Mouse (Mus musculus) stomach, embryonic 15.5 days (tissue): ENCODE measurements around the gene Bfsp1. TPM values are rescaled to one million over a fixed set of nuclear protein-coding genes. Genes with fewer than 3 reads are reported as not detected.

ENCODE experiments used
- ATAC-seq: fragments of 200-750 bp; cut with Nextera tagmentation; 2 replicates; pipeline ENCODE4 v1.8.0; 2017; ENCODE audit warnings: low read depth, moderate number of reproducible peaks, moderate TSS enrichment; ENCODE audit not compliant: insufficient read depth, low FRiP score
- H3K27ac ChIP-seq: fragments of 300-500 bp; sonication (generic); 2 replicates; pipeline ENCODE4 v1.5.1; 2015; ENCODE audit warnings: mild to moderate bottlenecking, inconsistent platforms
- H3K27me3 ChIP-seq: fragments of 300-500 bp; sonication (generic); replicated peaks from 2 replicates; pipeline ENCODE4 v1.6.1; 2015; ENCODE audit warnings: inconsistent platforms
- H3K36me3 ChIP-seq: fragments of 300-500 bp; sonication (generic); 2 replicates; pipeline ENCODE4 v1.6.1; 2015; ENCODE audit warnings: inconsistent platforms
- H3K4me1 ChIP-seq: fragments of 300-500 bp; sonication (generic); 2 replicates; pipeline ENCODE4 v1.6.1; 2015; ENCODE audit warnings: inconsistent platforms
- H3K4me2 ChIP-seq: fragments of 300-500 bp; sonication (generic); 2 replicates; pipeline ENCODE4 v1.6.1; 2015; ENCODE audit warnings: mild to moderate bottlenecking, inconsistent platforms
- H3K4me3 ChIP-seq: fragments of 300-500 bp; sonication (generic); replicated peaks from 2 replicates; pipeline ENCODE4 v1.5.1; 2015; ENCODE audit warnings: inconsistent platforms
- H3K9ac ChIP-seq: fragments of 300-500 bp; sonication (generic); 2 replicates; pipeline ENCODE4 v1.6.1; 2015; ENCODE audit warnings: inconsistent platforms
- H3K9me3 ChIP-seq: fragments of 300-500 bp; sonication (generic); 2 replicates; pipeline ENCODE4 v1.6.1; 2016; ENCODE audit warnings: inconsistent platforms
- WGBS: fragments of 180-500 bp; shearing (Covaris S2); methylation state at CpG from one replicate; pipeline ENCODE4 v1.1.7; 2015; 5-methylcytosine and 5-hydroxymethylcytosine counted together
- polyA plus RNA-seq: library from polyadenylated mRNA; unstranded; fragments of >200 nt; fragmentation: Nextera tagmentation; extraction: Ambion mirVana; gene quantifications from 2 replicates; pipeline ENCODE4 v1.2.1, GENCODE M21; 2015

Gene Bfsp1
- 2.1 and 3.1 TPM in 2 replicates for polyA plus RNA-seq

GRCm38 (mm10) chr2:143862484-143863231, at the start of gene Bfsp1:
TSS of gene Bfsp1 (minus strand) at chr2:143863173.
- Histone ChIP-seq H3K9ac (peak within 1 kb of the TSS; percentile 42), H3K27me3 (no peaks in the 10 kb centered on the region), H3K4me2 (peak within 1 kb of the TSS; percentile 65), H3K4me3 (peak within 1 kb of the TSS; percentile 44), H3K36me3 (no peaks in the 10 kb centered on the region), H3K4me1 (0 out of 2 replicates have a peak, but pooled peaks cover 5% of the 10 kb centered on the region), H3K9me3 (no peaks in the 10 kb centered on the region), H3K27ac (no peak within 1 kb of the TSS)
- WGBS, result 4% methylated on average over 86 of the region's 86 CpGs
- peak; percentile 70 for ATAC-seq

- Histone ChIP-seq H3K4me3 (no peak overlapping the region), H3K9me3 (no peaks in the 10 kb centered on the region), H3K27me3 (no peaks in the 10 kb centered on the region), H3K9ac (no peak overlapping the region), H3K4me2 (no peak overlapping the region), H3K4me1 (peaks cover 6% of the 10 kb centered on the region; the same call in 1 of the 2 replicates), H3K27ac (no peak overlapping the region), H3K36me3 (no peaks in the 10 kb centered on the region)
- no peak for ATAC-seq
- WGBS, result 82% methylated on average over 2 of the region's 2 CpGs
These were observed 49.2 kb upstream of the Bfsp1 start for GRCm38 (mm10) chr2:143912199-143912598.

GRCm38 (mm10) chr2:143909230-143909629, 46.3 kb upstream of the Bfsp1 start:
- 0 out of 2 replicates have a peak, but pooled peaks cover 3% of the 10 kb centered on the region for H3K4me1 ChIP-seq
- H3K9me3 ChIP-seq, result no peaks in the 10 kb centered on the region
- no peak overlapping the region for H3K9ac ChIP-seq
- 84% methylated on average over 2 of the region's 2 CpGs for WGBS
- H3K27ac ChIP-seq, result no peak overlapping the region
- no peaks in the 10 kb centered on the region for H3K36me3 ChIP-seq
- no peak for ATAC-seq
- no peaks in the 10 kb centered on the region for H3K27me3 ChIP-seq
- H3K4me3 ChIP-seq, result no peak overlapping the region
- no peak overlapping the region for H3K4me2 ChIP-seq

- Histone ChIP-seq H3K9me3 (no peaks in the 10 kb centered on the region), H3K27me3 (no peaks in the 10 kb centered on the region), H3K36me3 (no peaks in the 10 kb centered on the region), H3K4me1 (no peaks in the 10 kb centered on the region), H3K4me3 (no peak overlapping the region), H3K27ac (no peak overlapping the region), H3K9ac (no peak overlapping the region), H3K4me2 (no peak overlapping the region)
- WGBS, result 75% methylated on average over 5 of the region's 5 CpGs
- no peak for ATAC-seq
These were observed 41.9 kb upstream of the Bfsp1 start for GRCm38 (mm10) chr2:143904896-143905295.

- peak overlapping the region; percentile 55 for H3K27ac ChIP-seq
- H3K4me2 ChIP-seq, result no peak overlapping the region
- ATAC-seq, result no peak
- no peak overlapping the region for H3K4me3 ChIP-seq
- no peaks in the 10 kb centered on the region for H3K36me3 ChIP-seq
- WGBS, result 45% methylated on average over 9 of the region's 9 CpGs
- no peaks in the 10 kb centered on the region for H3K9me3 ChIP-seq
- no peak overlapping the region for H3K9ac ChIP-seq
- no peaks in the 10 kb centered on the region for H3K27me3 ChIP-seq
- no peaks in the 10 kb centered on the region for H3K4me1 ChIP-seq
These were observed 40.5 kb upstream of the Bfsp1 start for GRCm38 (mm10) chr2:143903376-143904045.

GRCm38 (mm10) chr2:143900821-143901351, 37.9 kb upstream of the Bfsp1 start:
- H3K27ac ChIP-seq, result no peak overlapping the region
- H3K4me1 ChIP-seq, result no peaks in the 10 kb centered on the region
- H3K4me2 ChIP-seq, result no peak overlapping the region
- no peak for ATAC-seq
- no peaks in the 10 kb centered on the region for H3K27me3 ChIP-seq
- H3K36me3 ChIP-seq, result no peaks in the 10 kb centered on the region
- 60% methylated on average over 5 of the region's 5 CpGs for WGBS
- H3K4me3 ChIP-seq, result no peak overlapping the region
- H3K9me3 ChIP-seq, result no peaks in the 10 kb centered on the region
- H3K9ac ChIP-seq, result no peak overlapping the region

- Histone ChIP-seq H3K9ac (no peak overlapping the region), H3K36me3 (no peaks in the 10 kb centered on the region), H3K9me3 (no peaks in the 10 kb centered on the region), H3K4me3 (no peak overlapping the region), H3K27ac (no peak overlapping the region), H3K4me2 (no peak overlapping the region), H3K4me1 (no peaks in the 10 kb centered on the region), H3K27me3 (no peaks in the 10 kb centered on the region)
- 83% methylated on average over 9 of the region's 9 CpGs for WGBS
- ATAC-seq, result no peak
These were observed 36.7 kb upstream of the Bfsp1 start for GRCm38 (mm10) chr2:143899470-143900220.

- Histone ChIP-seq H3K9ac (no peak overlapping the region), H3K9me3 (no peaks in the 10 kb centered on the region), H3K36me3 (no peaks in the 10 kb centered on the region), H3K4me2 (no peak overlapping the region), H3K27ac (no peak overlapping the region), H3K27me3 (no peaks in the 10 kb centered on the region), H3K4me1 (no peaks in the 10 kb centered on the region), H3K4me3 (no peak overlapping the region)
- WGBS, result 77% methylated on average over 10 of the region's 10 CpGs
- no peak for ATAC-seq
These were observed 28.5 kb upstream of the Bfsp1 start for GRCm38 (mm10) chr2:143891302-143892048.

GRCm38 (mm10) chr2:143889860-143890433, 27.0 kb upstream of the Bfsp1 start:
- H3K9ac ChIP-seq, result no peak overlapping the region
- peak overlapping the region; percentile 79 for H3K27ac ChIP-seq
- H3K36me3 ChIP-seq, result no peaks in the 10 kb centered on the region
- WGBS, result 45% methylated on average over 12 of the region's 12 CpGs
- peak; percentile 98 for ATAC-seq
- H3K4me1 ChIP-seq, result no peaks in the 10 kb centered on the region
- H3K27me3 ChIP-seq, result no peaks in the 10 kb centered on the region
- no peak overlapping the region; the same call in 1 of the 2 replicates for H3K4me3 ChIP-seq
- peak overlapping the region; percentile 29; the same call in 1 of the 2 replicates for H3K4me2 ChIP-seq
- no peaks in the 10 kb centered on the region for H3K9me3 ChIP-seq

- Histone ChIP-seq H3K4me1 (no peaks in the 10 kb centered on the region), H3K27me3 (no peaks in the 10 kb centered on the region), H3K9me3 (no peaks in the 10 kb centered on the region), H3K4me3 (no peak overlapping the region; the same call in 1 of the 2 replicates), H3K36me3 (no peaks in the 10 kb centered on the region), H3K4me2 (peak overlapping the region; percentile 29; the same call in 1 of the 2 replicates), H3K9ac (no peak overlapping the region), H3K27ac (peak overlapping the region; percentile 79)
- 65% methylated on average over 15 of the region's 15 CpGs for WGBS
- no peak for ATAC-seq
These were observed 26.3 kb upstream of the Bfsp1 start for GRCm38 (mm10) chr2:143889131-143889859.
